Mouse (Mus musculus): Measurements from ENCODE around the gene Sltm.
A peak's percentile ranks its signal among the peaks of the same experiment; 100 is the strongest.

GRCm38 (mm10) chr9:70502284-70503014 lies 40.1 kb upstream of the Sltm start:
- TF ChIP-seq ZC3H11A (IDR thresholded peaks at IDR 0.05; ENCODE audit: low read depth, low read length) (no peak), CTCF (IDR thresholded peaks at IDR 0.05 in 2 of 3, conservative IDR thresholded peaks at IDR 0.05 in 1 of 3; ENCODE audit: control insufficient read depth in 1 of 3, insufficient read depth in 1 of 3, low read depth in 2 of 3, low read length in 3 of 3, poor library complexity in 1 of 3, severe bottlenecking in 1 of 3) (no peak), ZNF384 (IDR thresholded peaks at IDR 0.05; ENCODE audit: low read depth, low read length) (peak; percentile 74), JUND (IDR thresholded peaks at IDR 0.05; ENCODE audit: low read depth, low read length) (no peak)
